Mouse (Mus musculus): ENCODE results near the gene Magea5. TPM values are rescaled to one million over a fixed set of nuclear protein-coding genes. Genes with fewer than 3 reads are reported as not detected.

The Magea5 gene
- polyA plus RNA-seq (2015; fragmentation: Nextera tagmentation; extraction: Ambion mirVana), result not detected in 2 replicates

DNA sequence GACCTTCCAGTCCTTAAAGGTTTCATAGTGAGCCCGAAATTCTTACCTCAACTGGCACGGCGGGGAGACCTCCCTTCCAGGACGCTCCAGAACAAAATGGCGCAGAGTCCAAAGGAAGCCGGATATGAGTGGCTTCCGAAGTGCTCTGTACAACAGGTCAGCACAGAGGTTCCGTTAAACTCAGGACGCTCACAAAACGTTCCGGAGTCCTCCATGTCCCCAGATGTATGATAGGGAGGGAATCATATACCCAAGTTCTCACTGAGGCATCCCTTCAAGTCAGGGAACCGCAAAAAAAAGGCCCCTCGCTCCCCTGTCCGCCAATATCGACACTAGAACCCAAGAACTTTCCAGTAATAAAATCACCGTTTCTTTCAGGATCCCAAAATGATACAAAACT lies at the start of gene Magea5:
Magea5 (minus strand) TSS at position 101 of the 400 bp plus-strand sequence.

GRCm38 (mm10) chrX:155093566-155093965 lies 30.6 kb upstream of the Magea5 start, which contains the start of gene Magea2:
Magea2 (minus strand) TSS chrX:155093666.

DNA sequence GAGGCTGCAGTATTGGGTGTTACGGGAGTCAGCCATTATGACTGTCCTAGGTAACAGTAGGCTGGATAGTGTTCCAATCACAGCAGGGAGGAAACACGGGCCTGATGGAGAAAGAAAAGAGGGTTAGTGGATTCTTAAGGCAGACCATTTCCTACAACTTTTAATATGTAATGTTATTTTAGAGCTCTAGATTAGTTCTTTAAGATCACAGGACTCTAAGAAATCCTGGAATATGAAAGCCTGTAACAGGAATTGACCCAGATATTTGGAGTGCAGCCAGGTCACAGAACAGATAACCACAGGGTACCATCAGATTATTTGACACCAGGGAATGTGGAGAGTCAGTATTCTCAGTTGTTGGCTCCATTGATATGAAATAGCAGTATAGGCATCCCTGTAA lies 26.7 kb upstream of the Magea5 start, which contains the start of gene Magea1:
Magea1 (minus strand) TSS at position 101 of the 400 bp plus-strand sequence.

Other genes starting within 250 kb of the Magea5 start
- gene Cldn34b1, start 172.9 kb downstream of the Magea5 start, polyA plus RNA-seq (2015; fragmentation: Nextera tagmentation; extraction: Ambion mirVana), result not detected in 2 replicates
- gene Magea6, start 127.2 kb downstream of the Magea5 start, polyA plus RNA-seq (2015; fragmentation: Nextera tagmentation; extraction: Ambion mirVana), result not detected in 2 replicates
- not detected in 2 replicates for gene Magea3, start 113.6 kb downstream of the Magea5 start, polyA plus RNA-seq (2015; fragmentation: Nextera tagmentation; extraction: Ambion mirVana)
- not detected in 2 replicates for gene Magea8, start 67.3 kb downstream of the Magea5 start, polyA plus RNA-seq (2015; fragmentation: Nextera tagmentation; extraction: Ambion mirVana)
- not detected in 2 replicates for gene Magea1, start 26.6 kb upstream of the Magea5 start, polyA plus RNA-seq (2015; fragmentation: Nextera tagmentation; extraction: Ambion mirVana)
- not detected in 2 replicates for gene Magea2, start 30.5 kb upstream of the Magea5 start, polyA plus RNA-seq (2015; fragmentation: Nextera tagmentation; extraction: Ambion mirVana)
- not detected in 2 replicates for gene Cldn34b2, start 65.3 kb upstream of the Magea5 start, polyA plus RNA-seq (2015; fragmentation: Nextera tagmentation; extraction: Ambion mirVana)
- gene Sat1, start 153.3 kb upstream of the Magea5 start, polyA plus RNA-seq (2015; fragmentation: Nextera tagmentation; extraction: Ambion mirVana), result 132 and 143 TPM in 2 replicates
- 42.7 and 44.6 TPM in 2 replicates for gene Acot9, start 199.3 kb upstream of the Magea5 start, polyA plus RNA-seq (2015; fragmentation: Nextera tagmentation; extraction: Ambion mirVana)

Data from neural tube, postnatal 0 days (tissue).